Mouse (Mus musculus) urinary bladder, postnatal 4 days (tissue): ENCODE measurements around the gene G530012D18Rik.
"Not testable (repeated sequence)": the region's sequence is repeated elsewhere in the genome, so short reads cannot be mapped to it uniquely, and the experiment has no call there.

Source experiments
- DNase-seq, 2 experiments: peaks; one replicate each; pipeline ENCODE4 v3.0.0; 2021 to 2022; ENCODE audit warnings: low spot score in 2 of 2

Gene G530012D18Rik

DNA sequence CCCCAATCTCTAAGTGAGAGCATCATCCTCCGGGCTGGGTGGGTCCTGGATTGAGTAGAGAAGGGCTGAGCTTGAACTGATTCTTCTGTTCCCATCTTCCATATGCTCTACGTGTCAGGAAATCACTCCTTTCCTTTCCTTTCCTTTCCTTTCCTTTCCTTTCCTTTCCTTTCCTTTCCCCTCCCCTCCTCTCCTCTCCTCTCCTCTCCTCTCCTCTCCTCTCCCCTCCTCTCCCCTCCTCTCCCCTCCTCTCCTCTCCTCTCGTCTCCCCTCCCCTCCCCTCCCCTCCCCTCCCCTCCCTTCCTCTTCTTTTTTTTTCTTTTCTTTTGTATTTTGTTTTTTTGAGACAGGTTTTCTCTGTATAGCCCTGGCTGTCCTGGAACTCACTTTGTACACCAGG is at the start of gene G530012D18Rik:
TSS of gene G530012D18Rik (plus strand) at position 301 of the 400 bp plus-strand sequence.
- DNase-seq: not testable (repeated sequence)

DNA sequence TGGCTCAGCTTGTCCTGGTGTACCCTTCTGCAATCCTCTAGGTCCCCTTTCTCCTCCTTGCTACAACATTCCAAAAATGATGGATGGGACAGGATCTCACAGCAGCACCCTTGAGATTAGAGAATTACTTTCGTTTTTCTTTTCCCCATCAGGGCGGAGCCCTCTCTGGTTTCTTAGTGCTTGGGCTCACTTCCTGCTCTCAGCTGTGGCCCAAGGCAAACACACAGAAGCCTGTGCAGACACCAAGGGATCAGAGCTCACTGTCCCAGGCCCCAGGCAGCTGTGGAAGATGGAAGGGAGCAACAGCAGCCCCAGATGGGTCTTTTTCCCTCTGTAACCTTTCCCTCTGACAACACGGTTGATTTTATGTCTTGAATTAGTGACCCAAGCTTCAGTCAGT is 49.1 kb upstream of the G530012D18Rik start:
- not testable (repeated sequence) for DNase-seq

DNA sequence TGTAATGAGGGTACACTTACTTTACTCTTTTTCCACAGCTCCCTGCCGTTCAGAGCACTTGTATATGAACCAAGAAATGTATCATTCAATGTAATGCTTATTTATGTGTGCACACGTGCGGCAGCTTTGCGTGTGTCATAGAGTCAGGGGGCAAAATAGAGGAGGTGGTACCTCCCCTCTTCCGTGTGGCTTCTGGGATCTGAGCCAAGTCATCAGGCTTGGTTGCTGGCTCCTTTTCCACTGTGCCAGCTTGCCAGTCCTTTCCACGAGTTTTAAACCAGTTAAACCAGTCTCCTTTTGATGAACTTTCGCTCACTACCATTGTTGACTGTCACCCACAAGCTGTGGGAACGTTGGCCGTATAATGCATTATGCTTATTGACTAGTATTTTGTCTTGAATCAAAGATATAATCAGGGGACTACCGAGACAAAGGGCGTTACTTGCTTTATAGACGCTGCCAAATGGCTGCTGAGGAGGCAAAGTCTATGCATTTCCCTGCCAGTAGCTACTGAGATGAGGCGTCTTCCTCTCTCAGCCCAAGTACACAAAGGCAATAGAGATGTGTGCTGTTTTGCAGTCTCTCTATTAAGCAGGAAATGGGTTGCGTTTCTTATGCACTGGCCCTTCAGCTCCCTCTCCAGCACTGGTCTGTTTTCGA is 46.9 kb upstream of the G530012D18Rik start:
- DNase-seq: not testable (repeated sequence)

DNA sequence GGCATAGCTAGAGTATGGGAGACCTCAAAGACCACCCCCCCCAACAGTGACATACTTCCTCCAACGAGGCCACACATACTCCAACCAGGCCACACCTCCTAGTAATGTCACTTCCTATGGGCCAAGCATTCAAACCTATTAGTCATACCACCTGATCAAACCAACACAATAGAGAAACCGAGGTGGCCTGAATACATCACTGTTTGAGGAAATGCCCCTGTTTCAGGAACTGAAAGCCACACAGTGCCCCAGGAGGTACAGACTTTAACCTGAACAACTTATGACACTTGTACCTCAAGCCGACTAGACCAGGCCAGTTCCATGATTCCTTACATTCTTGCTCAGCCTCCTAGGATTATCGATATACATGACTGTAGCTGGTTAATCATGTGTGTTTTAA is 31.7 kb upstream of the G530012D18Rik start:
- DNase-seq: not testable (repeated sequence)

DNA sequence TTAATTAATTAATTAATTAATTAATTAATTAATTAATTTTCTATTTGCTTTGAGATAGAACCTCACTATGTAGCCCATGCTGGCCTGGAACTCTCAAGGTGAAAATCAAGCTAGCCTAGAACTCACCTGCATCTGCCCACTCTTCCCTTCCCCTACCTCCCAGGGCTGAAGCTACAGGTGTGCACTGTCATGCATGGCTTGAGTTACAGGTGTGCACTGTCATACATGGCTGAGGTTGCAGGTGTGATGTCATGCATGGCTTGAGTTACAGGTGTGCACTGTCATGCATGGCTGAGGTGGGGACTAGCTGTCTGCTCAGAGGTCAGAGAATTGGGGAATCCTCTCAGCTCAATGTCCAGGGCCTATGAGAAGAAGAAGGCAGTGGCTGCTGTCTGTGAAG is 29.0 kb upstream of the G530012D18Rik start:
- not testable (repeated sequence) for DNase-seq

DNA sequence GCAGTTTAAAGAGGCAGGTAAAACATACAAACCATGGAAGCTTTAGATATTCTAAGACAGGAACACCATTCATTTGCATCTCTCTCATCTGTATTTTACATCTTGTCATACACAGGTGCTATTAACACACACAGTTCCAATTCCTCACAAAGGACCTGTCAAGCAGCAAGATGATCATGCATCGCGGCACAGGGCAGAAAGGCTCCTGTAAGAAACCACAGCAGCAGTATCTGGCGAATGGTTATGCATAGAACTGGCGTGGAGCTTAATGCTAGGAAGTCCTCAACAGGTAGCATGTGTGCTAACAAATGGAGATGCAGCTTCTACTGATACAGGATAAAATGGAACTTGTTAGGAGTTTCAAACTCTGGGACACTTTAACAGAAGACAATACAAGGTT is 20.2 kb upstream of the G530012D18Rik start:
- peak; percentile 39 to 80 for DNase-seq

DNA sequence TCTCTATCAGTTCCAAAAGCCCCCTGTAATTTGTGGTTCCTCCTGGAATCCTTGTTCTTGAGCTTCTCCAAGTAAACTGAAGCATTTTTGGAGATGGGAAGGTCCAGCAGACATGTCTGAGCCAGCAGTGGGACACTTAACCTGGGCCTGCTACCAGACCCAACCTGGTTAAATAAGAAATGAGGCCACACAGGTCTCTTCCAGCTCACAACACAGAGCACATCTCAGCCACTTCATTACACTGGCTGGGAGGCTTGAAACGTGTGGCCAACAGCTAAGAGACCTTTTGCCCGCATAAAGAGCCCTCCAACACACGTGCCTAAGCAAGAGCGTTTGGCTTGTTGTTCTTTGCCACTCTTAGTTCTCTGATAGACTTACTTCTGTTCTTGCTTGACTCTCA is 1.9 kb upstream of the G530012D18Rik start:
- not testable (repeated sequence) for DNase-seq

DNA sequence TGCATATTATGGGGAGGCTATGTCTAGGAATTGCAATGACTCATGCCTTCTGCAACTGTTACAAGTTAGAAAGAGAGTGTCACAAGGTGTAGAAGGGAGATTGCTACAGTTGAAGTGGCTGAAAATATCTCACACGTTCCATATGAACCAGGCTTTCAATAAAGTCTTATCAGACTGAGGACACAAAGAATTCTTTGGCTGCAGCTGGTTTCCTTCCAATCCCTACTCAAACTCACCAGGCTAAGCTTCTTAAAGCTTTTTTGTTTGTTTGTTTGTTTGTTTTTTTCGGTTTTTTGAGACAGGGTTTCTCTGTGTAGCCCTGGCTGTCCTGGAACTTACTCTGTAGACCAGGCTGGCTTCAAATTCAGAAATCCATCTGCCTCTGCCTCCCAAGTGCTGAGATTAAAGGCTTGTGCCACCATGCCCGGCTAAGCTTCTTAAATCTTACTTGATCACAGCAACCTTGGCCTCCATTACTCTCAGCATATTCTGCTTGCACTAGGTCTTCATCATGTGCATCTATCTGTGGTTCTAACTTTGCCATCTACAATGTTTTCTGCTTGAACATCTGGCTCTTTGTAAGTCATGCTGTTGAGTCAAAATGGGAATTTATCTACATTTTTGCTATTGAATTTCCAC is 3.0 kb downstream of the G530012D18Rik start:
- not testable (repeated sequence) for DNase-seq

DNA sequence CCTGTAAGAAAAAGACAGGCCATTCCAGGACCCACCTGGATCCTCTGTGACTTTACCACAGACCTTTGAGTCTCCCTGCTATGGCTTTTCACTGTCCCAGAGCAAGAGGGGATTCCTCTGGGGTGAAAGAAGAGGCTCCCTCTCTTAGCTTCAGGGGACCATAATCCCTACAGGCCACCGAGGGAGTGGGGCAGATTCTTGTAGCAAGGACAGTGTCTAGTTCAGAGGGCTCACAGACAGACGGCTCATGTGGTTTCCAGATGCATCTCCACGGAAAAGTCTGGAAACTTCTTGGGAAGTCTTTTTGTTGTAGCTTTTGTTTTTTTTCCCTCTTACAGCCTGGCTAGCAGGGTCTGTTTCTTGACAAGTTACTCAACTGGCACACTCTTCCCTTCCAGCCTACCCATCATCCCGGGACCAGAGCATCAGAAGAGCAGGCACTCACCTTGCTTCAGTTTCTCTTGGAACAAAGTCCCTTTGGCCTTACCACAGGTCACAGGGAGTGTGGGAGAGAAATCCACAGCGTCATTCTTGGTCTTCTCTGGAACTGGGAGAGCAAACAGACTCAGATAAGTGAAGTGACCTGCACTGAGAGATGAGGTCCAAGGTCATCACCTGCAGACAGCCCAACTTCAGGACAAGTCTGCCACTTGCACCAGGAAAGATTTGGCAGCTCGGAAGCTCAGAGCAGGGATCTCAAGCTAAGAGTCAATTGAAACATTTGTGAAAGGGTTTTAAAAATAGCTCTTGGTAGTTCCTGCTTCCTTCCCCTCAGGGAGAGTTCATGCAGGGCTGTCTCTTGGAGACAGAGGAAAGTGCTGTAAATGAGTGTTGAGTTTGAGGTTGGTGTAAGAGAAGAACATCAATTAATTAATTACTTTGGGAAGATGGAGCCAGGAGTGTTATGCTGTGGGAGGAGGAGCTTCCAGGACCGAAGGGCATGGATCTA is 4.0 kb downstream of the G530012D18Rik start:
- DNase-seq: not testable (repeated sequence)

DNA sequence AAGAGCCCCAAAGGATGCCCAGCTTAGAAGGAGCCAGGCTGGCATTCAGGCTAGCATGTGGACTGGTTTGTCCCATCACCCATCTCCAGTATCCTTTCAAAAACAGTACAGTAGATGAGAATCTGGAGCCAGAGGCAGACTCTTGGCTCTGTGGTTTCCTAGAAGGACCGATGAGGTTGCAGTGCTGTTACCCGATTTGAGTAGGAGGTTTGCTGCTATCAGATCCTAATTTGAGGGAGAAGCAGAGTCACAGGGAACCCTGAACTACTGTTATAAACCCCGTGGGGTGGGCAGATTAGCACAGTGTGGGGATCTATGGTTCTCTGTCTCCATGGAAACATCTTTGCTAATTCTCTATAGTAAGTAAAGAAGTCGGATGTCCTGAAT is 4.7 kb downstream of the G530012D18Rik start:
- not testable (repeated sequence) for DNase-seq

DNA sequence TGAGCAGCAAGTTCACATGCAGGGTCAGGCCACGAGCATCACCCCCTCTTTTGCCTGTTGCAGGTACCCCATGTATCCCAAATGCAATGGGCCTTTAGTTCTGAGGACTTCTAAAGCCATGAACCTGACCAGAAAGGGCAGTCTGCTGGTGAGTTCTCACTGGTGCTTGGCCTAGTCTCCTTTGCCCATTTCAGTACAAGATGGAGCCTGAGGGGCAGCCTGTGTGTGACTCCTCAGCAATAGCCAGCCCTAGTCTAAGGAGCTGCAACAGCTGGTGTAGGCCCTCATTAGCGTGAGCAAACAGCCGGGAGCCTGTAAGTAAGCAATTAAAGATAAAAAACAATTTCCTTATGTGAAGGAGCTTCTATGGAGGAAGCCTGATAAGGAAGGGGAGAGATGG is 5.1 kb downstream of the G530012D18Rik start:
- not testable (repeated sequence) for DNase-seq

DNA sequence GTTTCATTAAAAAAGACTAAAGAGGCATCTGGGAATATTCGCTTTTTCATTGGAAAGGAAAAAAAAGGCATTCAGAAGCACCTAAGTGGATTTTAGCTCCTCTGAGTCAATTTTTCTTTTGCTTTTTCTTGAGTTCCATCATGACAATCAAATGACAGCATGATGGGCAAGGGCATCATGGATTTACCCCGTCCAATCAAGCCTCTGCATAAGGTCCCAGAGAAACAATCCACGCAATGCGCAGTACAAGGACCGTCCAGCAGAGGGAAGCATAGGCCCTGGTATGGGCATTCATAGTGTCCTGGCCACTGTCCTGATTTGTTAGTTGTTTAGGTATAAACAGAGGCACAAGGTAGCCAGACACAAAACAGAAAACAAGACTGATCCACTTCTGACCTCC is 6.0 kb downstream of the G530012D18Rik start:
- DNase-seq: not testable (repeated sequence)

DNA sequence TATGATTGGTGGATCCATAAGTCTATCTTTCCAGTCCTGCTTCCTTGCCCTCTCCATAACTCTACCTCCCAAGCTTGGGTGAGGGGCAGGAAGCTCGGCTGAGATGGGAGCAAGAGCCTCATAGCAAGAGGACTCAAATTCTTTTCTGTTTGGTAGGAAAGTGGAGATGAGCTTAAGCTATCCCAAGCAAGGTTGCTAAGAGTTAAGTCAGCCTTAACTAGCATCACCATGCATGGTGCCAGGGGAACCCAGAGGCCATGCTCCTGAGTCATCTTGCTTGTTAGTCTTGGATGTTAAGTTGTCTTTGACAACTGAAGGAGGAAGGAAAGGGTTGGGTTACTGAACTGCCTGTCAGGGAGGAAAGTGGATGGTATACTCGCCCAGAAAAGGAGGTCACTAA is 13.2 kb downstream of the G530012D18Rik start:
- DNase-seq: not testable (repeated sequence)

DNA sequence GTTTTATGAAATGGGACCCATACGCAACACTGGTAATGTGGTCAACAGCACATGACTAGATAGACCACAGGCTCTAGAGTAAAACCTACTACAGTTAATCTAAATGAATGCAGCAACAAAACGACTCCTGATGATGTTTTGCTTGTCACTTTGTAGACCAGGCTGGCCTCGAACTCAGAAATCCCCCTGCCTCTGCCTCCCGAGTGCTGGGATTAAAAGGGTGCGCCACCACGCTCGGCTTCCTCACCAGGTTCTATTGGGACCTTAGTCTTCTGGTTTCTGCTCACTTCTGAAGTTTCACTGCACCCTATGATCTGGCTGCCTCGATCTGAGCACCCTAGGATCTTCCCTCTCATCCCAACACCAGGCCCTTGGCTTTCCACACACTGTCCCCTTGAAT is 17.1 kb downstream of the G530012D18Rik start:
- DNase-seq: not testable (repeated sequence)

DNA sequence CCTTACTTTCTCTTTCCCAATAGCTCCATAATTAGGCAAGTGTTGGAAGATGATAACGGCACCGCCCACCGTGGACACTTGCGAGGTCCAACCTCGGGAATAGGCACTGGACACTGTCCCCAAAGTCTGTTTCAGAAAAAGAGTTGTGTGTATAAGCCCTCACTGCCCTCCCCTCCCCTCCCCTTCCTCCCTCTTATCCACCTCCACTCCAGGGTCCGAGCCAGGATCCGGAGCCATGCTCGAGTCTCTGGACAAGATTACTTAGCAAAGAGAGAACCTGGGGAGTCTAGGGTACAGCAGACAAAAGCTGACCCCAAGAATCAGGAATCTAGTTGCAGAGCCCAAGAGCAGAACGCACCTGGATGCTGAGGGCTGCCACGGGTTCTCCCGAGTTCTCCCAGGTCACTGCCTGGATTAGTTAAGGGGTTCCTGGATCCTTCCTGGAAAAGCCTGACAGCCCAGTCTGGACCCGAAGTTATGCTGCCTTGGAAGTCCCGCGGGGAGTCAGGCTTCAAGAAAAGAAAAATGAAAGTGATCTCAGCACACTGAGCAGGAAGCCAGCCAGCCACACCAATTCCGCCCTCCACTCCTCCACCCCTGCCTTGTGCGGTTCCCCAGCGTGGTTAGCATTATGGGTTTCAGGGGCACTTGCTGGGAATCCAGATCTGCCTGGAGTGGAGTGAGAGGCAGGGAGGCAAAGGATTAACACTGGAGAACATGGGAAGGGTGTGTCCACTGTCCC is 23.0 kb downstream of the G530012D18Rik start, which contains the start of gene Sp110:
TSS of gene Sp110 (minus strand) at position 547 of the 742 bp plus-strand sequence.
- DNase-seq: not testable (repeated sequence)

DNA sequence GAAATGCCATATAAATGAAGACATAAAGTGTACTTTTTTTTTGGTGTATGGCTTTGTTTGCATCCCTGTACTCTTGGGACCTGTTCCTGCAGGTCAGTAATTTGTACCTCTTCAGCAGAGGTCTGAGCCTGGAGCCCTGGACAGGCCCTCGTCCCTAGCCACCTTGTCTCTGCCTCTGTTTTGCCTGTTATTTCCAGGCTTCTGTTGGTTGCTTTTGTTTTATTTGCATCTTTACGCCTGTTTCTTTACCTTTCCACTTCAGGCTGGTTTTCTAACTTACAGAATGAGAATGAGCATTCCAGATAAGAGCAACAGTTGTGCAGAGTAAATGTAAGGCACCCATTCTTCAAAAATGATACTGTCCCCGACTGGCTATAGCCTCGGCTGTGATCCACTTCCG is 24.6 kb downstream of the G530012D18Rik start, which contains the start of gene Sp140:
TSS of gene Sp140 (plus strand) at position 301 of the 400 bp plus-strand sequence.
- not testable (repeated sequence) for DNase-seq

DNA sequence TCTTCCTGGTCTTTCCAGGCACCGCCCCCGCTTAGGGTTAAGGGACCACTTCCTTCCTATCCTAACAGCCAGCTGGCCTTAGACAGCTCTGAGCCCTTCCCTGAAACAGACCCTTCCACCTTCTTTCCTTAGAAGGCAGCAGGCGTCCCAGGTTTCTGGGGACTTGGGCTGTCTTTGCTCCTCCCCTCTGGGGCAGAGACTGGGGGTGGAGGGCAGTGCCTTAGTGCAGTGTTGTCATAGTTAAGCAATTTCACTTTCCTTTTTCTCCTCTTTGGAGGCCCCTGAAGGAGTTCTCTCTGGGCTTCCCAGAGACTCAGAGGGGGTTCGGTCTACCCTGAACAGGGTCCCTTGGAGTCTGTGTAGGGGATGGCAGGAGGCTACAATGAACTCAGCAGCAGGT is 25.3 kb downstream of the G530012D18Rik start:
- not testable (repeated sequence) for DNase-seq

DNA sequence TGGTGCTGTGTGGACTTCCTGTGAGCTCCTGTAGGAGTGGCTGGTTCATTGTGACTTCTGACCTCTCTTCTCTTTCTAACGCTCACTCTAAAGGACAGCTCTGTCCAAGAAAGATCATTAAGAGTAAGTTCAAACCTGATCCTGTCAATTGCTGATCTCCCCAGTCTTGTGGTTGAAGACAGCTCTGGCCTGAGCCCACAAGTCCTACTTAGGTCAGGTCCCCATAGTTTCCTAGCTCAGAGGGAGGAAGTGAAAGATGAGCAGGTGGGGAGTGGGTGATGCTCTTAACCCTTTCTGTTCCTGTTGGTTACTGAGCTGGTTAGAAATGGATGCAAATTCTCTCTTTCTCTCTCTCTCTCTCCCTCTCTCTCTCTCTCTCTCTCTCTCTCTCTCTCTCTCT is 28.9 kb downstream of the G530012D18Rik start:
- DNase-seq: not testable (repeated sequence)

DNA sequence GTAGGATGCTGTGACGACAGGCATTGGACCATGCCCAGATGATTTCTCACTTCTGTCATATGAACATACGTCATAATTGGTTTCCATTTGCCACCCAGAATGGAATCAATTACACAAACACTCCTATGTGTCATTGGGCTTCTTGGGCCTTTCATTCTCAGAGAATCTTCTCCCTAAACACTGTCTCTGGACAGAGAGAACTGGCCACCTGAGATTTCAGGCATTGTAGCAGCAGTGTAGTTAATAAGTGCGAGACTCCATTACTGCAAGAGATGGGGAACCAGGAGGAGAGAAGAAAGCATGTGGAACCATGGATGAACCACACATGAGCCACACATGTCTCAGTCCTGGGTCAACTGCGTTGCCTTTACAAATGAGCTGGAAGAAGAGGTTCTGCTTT is 32.9 kb downstream of the G530012D18Rik start:
- DNase-seq: not testable (repeated sequence)

DNA sequence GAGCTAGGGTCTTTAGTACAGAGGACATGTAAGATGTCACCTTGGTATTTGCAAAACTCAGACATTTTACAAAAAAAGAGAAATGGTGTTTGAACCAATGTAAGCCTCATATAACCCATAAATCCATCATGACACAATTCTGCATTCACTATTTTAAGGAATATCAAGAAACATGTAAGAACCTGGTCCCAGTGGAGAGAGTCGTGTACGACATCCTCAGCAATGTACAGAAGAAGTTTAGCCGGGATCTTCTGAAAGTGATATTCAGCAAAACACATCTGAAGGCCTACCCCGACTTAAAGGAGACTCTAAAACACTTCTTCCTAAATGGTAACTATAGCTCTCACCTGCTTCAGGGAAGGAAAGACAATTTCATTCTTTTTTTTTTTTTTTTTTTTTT is 35.1 kb downstream of the G530012D18Rik start:
- DNase-seq: not testable (repeated sequence)

DNA sequence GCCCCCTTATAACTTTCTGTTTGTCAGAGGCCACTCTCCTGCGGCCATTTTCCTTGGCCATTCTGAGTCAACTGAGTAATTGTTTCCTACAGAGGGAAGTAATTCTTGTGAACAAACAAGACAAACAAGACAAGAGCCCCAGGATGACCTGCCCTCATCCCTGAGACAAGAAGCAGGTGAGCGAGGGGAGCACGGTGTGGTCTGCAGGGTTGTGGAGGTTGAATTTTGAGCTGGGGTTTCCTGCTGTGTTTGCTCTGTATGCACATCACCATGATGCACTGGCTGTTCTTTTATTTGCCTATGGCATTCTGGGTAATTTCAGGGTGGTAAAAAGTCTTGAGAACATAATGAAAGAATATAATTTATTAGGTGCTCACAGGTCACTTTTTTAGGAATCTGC is 39.6 kb downstream of the G530012D18Rik start:
- not testable (repeated sequence) for DNase-seq
